Mouse (Mus musculus) stomach, postnatal 0 days (tissue): ENCODE measurements at regions not wholly inside any gene's neighbourhood (a gene's known extent, or its start where the extent isn't known, plus 50 kb on each side); places are given as distances from the start of the nearest gene placed in this dataset.

ENCODE experiments used
- CTCF ChIP-seq: IDR thresholded peaks from 2 replicates; pipeline ENCODE4 v1.5.1; 2016; ENCODE audit warnings: antibody characterized with exemption, low read depth, mild to moderate bottlenecking, moderate library complexity
- EP300 ChIP-seq: optimal IDR thresholded peaks from 2 replicates; pipeline ENCODE3; 2016; ENCODE audit warnings: antibody characterized with exemption

DNA sequence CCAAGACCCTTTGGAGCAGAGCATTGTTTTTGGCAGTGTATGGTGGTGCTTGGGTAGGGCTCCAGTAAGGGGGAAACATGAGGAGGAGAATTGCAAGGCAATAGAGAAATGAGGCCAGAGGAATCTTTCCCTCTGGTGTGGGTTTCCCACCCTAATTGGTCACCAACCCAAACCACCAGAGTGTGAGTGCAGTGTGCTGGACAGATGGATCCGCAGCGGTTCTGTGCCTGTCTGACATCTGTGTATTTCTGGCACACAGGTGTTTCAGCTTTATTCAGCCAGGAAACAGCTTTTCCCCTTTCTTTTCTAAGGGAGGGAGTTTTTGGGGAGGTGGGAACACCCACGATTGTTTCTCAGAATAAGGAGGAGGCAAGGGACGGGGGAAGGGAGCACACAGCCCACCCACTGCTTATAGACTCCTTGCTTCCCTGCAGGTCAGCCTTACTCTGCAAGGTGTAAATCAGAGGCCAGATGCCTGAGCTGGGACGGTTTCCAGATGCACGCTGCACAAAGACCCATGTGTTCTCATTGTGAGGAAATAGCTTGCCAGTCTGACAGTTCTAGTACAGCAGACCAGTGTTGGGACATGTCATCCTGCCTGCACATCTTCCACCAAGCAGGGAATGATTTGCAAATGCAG, 175.2 kb upstream of the Gypa start:
- no peak for TF ChIP-seq CTCF
- no peak for TF ChIP-seq EP300
